In the genomic region with DNA sequence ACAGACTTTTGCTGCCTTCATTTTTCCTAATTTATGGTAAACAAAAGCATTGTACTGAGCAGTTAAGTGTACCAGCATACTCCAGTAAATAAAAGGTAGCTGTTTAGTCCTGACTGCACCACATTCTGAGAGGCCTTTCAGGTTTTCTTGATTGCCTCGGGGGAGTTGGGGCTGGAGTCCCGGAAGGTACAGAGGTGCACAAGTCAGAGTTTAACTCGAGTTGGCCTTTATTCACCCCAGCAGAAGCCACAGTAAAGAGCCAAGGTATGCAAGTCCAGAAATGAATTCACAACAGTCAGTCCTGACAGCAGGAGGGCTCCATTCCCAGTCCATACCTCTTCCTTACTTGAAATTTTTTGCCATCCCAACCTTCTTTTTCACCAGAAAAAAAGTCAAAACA, we compare ENCODE assay signal across 22 mouse cellular contexts.
"Had no signal": no experiment of that assay in that cellular context is flagged by ENCODE, and none has a peak within 500 bp of the region (broad histone marks: within the 10 kb centered on the region; RNA-seq: fewer than 3 reads in every experiment).

No protein-coding gene starts in this region.

- ATAC-seq: inflammation-experienced regulatory T-cells, adult 6 months; intestine, embryonic 16.5 days; liver, embryonic 12.5 days; midbrain, embryonic 15.5 days had no signal

- H3K27ac ChIP-seq: layer of hippocampus, adult 2 months; limb, embryonic 10.5 days; limb, embryonic 13.5 days; liver, embryonic 12.5 days; liver, embryonic 15.5 days; lung, embryonic 15.5 days; midbrain, embryonic 15.5 days; neural tube, embryonic 12.5 days; neural tube, embryonic 15.5 days; stomach, embryonic 15.5 days had no signal

- DNase-seq: layer of hippocampus, adult 9-11 months; liver; lung, adult 18-20 months; lung, postnatal 14 days; lung, postnatal 4 days; right cerebral cortex, adult 18-20 months; right cerebral cortex, postnatal 14 days; right cerebral cortex, postnatal 4 days; thymus, postnatal 25 days had no signal

- H3K4me2 ChIP-seq: limb, embryonic 13.5 days; liver, embryonic 12.5 days; liver, embryonic 15.5 days; lung, embryonic 15.5 days; midbrain, embryonic 11.5 days; midbrain, embryonic 15.5 days; neural tube, embryonic 12.5 days; neural tube, embryonic 15.5 days; stomach, embryonic 15.5 days had no signal

- H3K4me3 ChIP-seq: layer of hippocampus, adult 2 months; limb, embryonic 10.5 days; limb, embryonic 13.5 days; liver, embryonic 12.5 days; liver, embryonic 15.5 days; lung, embryonic 15.5 days; midbrain, embryonic 15.5 days; neural tube, embryonic 12.5 days; neural tube, embryonic 15.5 days; stomach, embryonic 15.5 days had no signal

- H3K4me1 ChIP-seq: limb, embryonic 10.5 days; limb, embryonic 13.5 days; lung, embryonic 15.5 days; midbrain, embryonic 15.5 days; neural tube, embryonic 12.5 days; neural tube, embryonic 15.5 days; stomach, embryonic 15.5 days had no signal

- H3K9me3 ChIP-seq: limb, embryonic 10.5 days; limb, embryonic 13.5 days; liver, embryonic 12.5 days; liver, embryonic 15.5 days; lung, embryonic 15.5 days; midbrain, embryonic 15.5 days; neural tube, embryonic 12.5 days; neural tube, embryonic 15.5 days; stomach, embryonic 15.5 days had no signal

- H3K9ac ChIP-seq: limb, embryonic 13.5 days; liver, embryonic 12.5 days; liver, embryonic 15.5 days; lung, embryonic 15.5 days; midbrain, embryonic 15.5 days; neural tube, embryonic 12.5 days; neural tube, embryonic 15.5 days; stomach, embryonic 15.5 days had no signal

- H3K36me3 ChIP-seq: limb, embryonic 10.5 days; limb, embryonic 13.5 days; liver, embryonic 12.5 days; liver, embryonic 15.5 days; lung, embryonic 15.5 days; midbrain, embryonic 15.5 days; neural tube, embryonic 12.5 days; neural tube, embryonic 15.5 days; stomach, embryonic 15.5 days had no signal

- H3K27me3 ChIP-seq: limb, embryonic 13.5 days; liver, embryonic 15.5 days; lung, embryonic 15.5 days; midbrain, embryonic 15.5 days; neural tube, embryonic 12.5 days; neural tube, embryonic 15.5 days; stomach, embryonic 15.5 days had no signal
